Mouse (Mus musculus) mouse trophoblast stem cell (cell line): ENCODE results near the gene Uqcc2.

Experiments used
- in situ Hi-C, 2 experiments: fragments of 300-500 bp; cut with MseI, MboI; formaldehyde crosslinking; loops; 2 replicates in 1 of 2; 3 replicates in 1 of 2; pipeline ENCODE4 v1.15.1; 2025

The Uqcc2 gene

GRCm38 (mm10) chr17:27133551-27134141 lies at the start of gene Uqcc2:
Gene Uqcc2 (minus strand): TSS chr17:27133916.
- in situ Hi-C loops = no loop called here

GRCm38 (mm10) chr17:27182401-27182800 lies 48.7 kb upstream of the Uqcc2 start:
- in situ Hi-C loops = no loop called here

GRCm38 (mm10) chr17:27181666-27182065 lies 48.0 kb upstream of the Uqcc2 start:
- in situ Hi-C loops = no loop called here

- in situ Hi-C loops = no loop called here
Measured at GRCm38 (mm10) chr17:27179681-27180280, 46.1 kb upstream of the Uqcc2 start.

- in situ Hi-C loops = no loop called here
Measured at GRCm38 (mm10) chr17:27178427-27179177, 44.9 kb upstream of the Uqcc2 start.

GRCm38 (mm10) chr17:27178019-27178418 lies 44.3 kb upstream of the Uqcc2 start:
- in situ Hi-C loops = no loop called here

- in situ Hi-C loops = no loop called here
Measured at GRCm38 (mm10) chr17:27176754-27177153, 43.0 kb upstream of the Uqcc2 start.

- in situ Hi-C loops = no loop called here
Measured at GRCm38 (mm10) chr17:27176287-27176686, 42.6 kb upstream of the Uqcc2 start.

GRCm38 (mm10) chr17:27175196-27175874 lies 41.6 kb upstream of the Uqcc2 start:
- in situ Hi-C loops = no loop called here

GRCm38 (mm10) chr17:27173715-27174114 lies 40.0 kb upstream of the Uqcc2 start:
- in situ Hi-C loops = no loop called here

- in situ Hi-C loops = no loop called here
Measured at GRCm38 (mm10) chr17:27172459-27172858, 38.7 kb upstream of the Uqcc2 start.

- in situ Hi-C loops = no loop called here
Measured at GRCm38 (mm10) chr17:27171121-27171520, 37.4 kb upstream of the Uqcc2 start.

- in situ Hi-C loops = loop anchor here in 1 of 2 experiments (10.0 kb wide), 1 partner anchor 325 kb away; no protein-coding TSS in a partner anchor
Measured at GRCm38 (mm10) chr17:27169952-27170695, 36.4 kb upstream of the Uqcc2 start.

GRCm38 (mm10) chr17:27168569-27168968 lies 34.9 kb upstream of the Uqcc2 start:
- in situ Hi-C loops = loop anchor here in 1 of 2 experiments (10.0 kb wide), 1 partner anchor 326 kb away; no protein-coding TSS in a partner anchor

- in situ Hi-C loops = loop anchor here in 1 of 2 experiments (10.0 kb wide), 1 partner anchor 327 kb away; no protein-coding TSS in a partner anchor
Measured at GRCm38 (mm10) chr17:27167545-27167944, 33.8 kb upstream of the Uqcc2 start, which contains the start of gene Ip6k3. Gene Ip6k3 (minus strand): TSS chr17:27167795.

- in situ Hi-C loops = loop anchor here in 1 of 2 experiments (10.0 kb wide), 1 partner anchor 328 kb away; no protein-coding TSS in a partner anchor
Measured at GRCm38 (mm10) chr17:27166901-27167300, 33.2 kb upstream of the Uqcc2 start.

GRCm38 (mm10) chr17:27165054-27165773 lies 31.5 kb upstream of the Uqcc2 start:
- in situ Hi-C loops = loop anchor here in 1 of 2 experiments (10.0 kb wide), 1 partner anchor 330 kb away; no protein-coding TSS in a partner anchor

GRCm38 (mm10) chr17:27160905-27161304 lies 27.2 kb upstream of the Uqcc2 start:
- in situ Hi-C loops = loop anchor here in 1 of 2 experiments (10.0 kb wide), 1 partner anchor 334 kb away; no protein-coding TSS in a partner anchor

GRCm38 (mm10) chr17:27159169-27159568 lies 25.5 kb upstream of the Uqcc2 start:
- in situ Hi-C loops = no loop called here

GRCm38 (mm10) chr17:27158439-27158838 lies 24.7 kb upstream of the Uqcc2 start:
- in situ Hi-C loops = no loop called here
